Mouse (Mus musculus): ENCODE measurements around the gene C1qtnf6. TPM values are rescaled to one million over a fixed set of nuclear protein-coding genes. Genes with fewer than 3 reads are reported as not detected.

The C1qtnf6 gene
- total and polyA plus RNA-seq, 2 experiments from 2014 or later: 4.0 to 10.2 TPM

GRCm38 (mm10) chr15:78515759-78516158 lies 15.5 kb downstream of the C1qtnf6 start:
- Histone ChIP-seq H3K4me2 (ENCODE audit: low read depth) (no peak overlapping the region), H3K9me3 (ENCODE audit: low read length) (no peaks in the 10 kb centered on the region), H3K4me1 (ENCODE audit: insufficient read depth) (no peaks in the 10 kb centered on the region), H3K27ac (ENCODE audit: low read depth, low read length) (no peak overlapping the region), H3K4me3 (ENCODE audit: low read depth, low read length) (no peak overlapping the region), H3K27me3 (ENCODE audit: insufficient read depth, low read length) (no peaks in the 10 kb centered on the region), H3K36me3 (ENCODE audit: insufficient read depth) (no peaks in the 10 kb centered on the region), H3K9ac (no peak overlapping the region)
- TF ChIP-seq CTCF (IDR thresholded peaks at IDR 0.05; ENCODE audit: low read depth): no peak
- 76% methylated on average over 6 of the region's 6 CpGs for WGBS
- ATAC-seq: no peak
- DNase-seq: no peak

GRCm38 (mm10) chr15:78514393-78515146 lies 16.6 kb downstream of the C1qtnf6 start:
- Histone ChIP-seq H3K9ac (no peak overlapping the region), H3K4me2 (ENCODE audit: low read depth) (no peak overlapping the region), H3K36me3 (ENCODE audit: insufficient read depth) (no peaks in the 10 kb centered on the region), H3K27ac (ENCODE audit: low read depth, low read length) (no peak overlapping the region), H3K9me3 (ENCODE audit: low read length) (no peaks in the 10 kb centered on the region), H3K27me3 (ENCODE audit: insufficient read depth, low read length) (no peaks in the 10 kb centered on the region), H3K4me1 (ENCODE audit: insufficient read depth) (no peaks in the 10 kb centered on the region), H3K4me3 (ENCODE audit: low read depth, low read length) (no peak overlapping the region)
- TF ChIP-seq CTCF (IDR thresholded peaks at IDR 0.05; ENCODE audit: low read depth): peak; percentile 96
- WGBS: 35% methylated on average over 7 of the region's 7 CpGs
- DNase-seq (peak; percentile 88), ATAC-seq (peak; percentile 66; the same call in 1 of the 2 replicates)

- 86% methylated on average over 14 of the region's 14 CpGs for WGBS
- Histone ChIP-seq H3K27me3 (ENCODE audit: insufficient read depth, low read length) (no peaks in the 10 kb centered on the region), H3K4me2 (ENCODE audit: low read depth) (no peak overlapping the region), H3K4me1 (ENCODE audit: insufficient read depth) (no peaks in the 10 kb centered on the region), H3K9ac (no peak overlapping the region), H3K36me3 (ENCODE audit: insufficient read depth) (no peaks in the 10 kb centered on the region), H3K27ac (ENCODE audit: low read depth, low read length) (no peak overlapping the region), H3K9me3 (ENCODE audit: low read length) (no peaks in the 10 kb centered on the region), H3K4me3 (ENCODE audit: low read depth, low read length) (no peak overlapping the region)
- DNase-seq (no peak), ATAC-seq (no peak)
- TF ChIP-seq CTCF (IDR thresholded peaks at IDR 0.05; ENCODE audit: low read depth): no peak
Measured at GRCm38 (mm10) chr15:78513019-78513418, 18.2 kb downstream of the C1qtnf6 start.

GRCm38 (mm10) chr15:78511951-78512350 lies 19.3 kb downstream of the C1qtnf6 start:
- Histone ChIP-seq H3K4me3 (ENCODE audit: low read depth, low read length) (no peak overlapping the region), H3K27me3 (ENCODE audit: insufficient read depth, low read length) (no peaks in the 10 kb centered on the region), H3K36me3 (ENCODE audit: insufficient read depth) (no peaks in the 10 kb centered on the region), H3K4me2 (ENCODE audit: low read depth) (no peak overlapping the region), H3K9me3 (ENCODE audit: low read length) (no peaks in the 10 kb centered on the region), H3K4me1 (ENCODE audit: insufficient read depth) (no peaks in the 10 kb centered on the region), H3K9ac (no peak overlapping the region), H3K27ac (ENCODE audit: low read depth, low read length) (no peak overlapping the region)
- DNase-seq: no peak
- WGBS: 91% methylated on average over 7 of the region's 7 CpGs
- ATAC-seq: no peak
- TF ChIP-seq CTCF (IDR thresholded peaks at IDR 0.05; ENCODE audit: low read depth): no peak

- H3K36me3 ChIP-seq (ENCODE audit: insufficient read depth): no peaks in the 10 kb centered on the region
- 82% methylated on average over 6 of the region's 6 CpGs for WGBS
- H3K9ac ChIP-seq: no peak overlapping the region
- H3K27ac ChIP-seq (ENCODE audit: low read depth, low read length): no peak overlapping the region
- H3K9me3 ChIP-seq (ENCODE audit: low read length): no peaks in the 10 kb centered on the region
- H3K27me3 ChIP-seq (ENCODE audit: insufficient read depth, low read length): no peaks in the 10 kb centered on the region
- H3K4me3 ChIP-seq (ENCODE audit: low read depth, low read length): no peak overlapping the region
- TF ChIP-seq CTCF (IDR thresholded peaks at IDR 0.05; ENCODE audit: low read depth): no peak
- ATAC-seq (no peak), DNase-seq (no peak)
- no peaks in the 10 kb centered on the region for H3K4me1 ChIP-seq (ENCODE audit: insufficient read depth)
- H3K4me2 ChIP-seq (ENCODE audit: low read depth): no peak overlapping the region
Measured at GRCm38 (mm10) chr15:78510736-78511135, 20.5 kb downstream of the C1qtnf6 start.

GRCm38 (mm10) chr15:78510121-78510576 lies 21.1 kb downstream of the C1qtnf6 start:
- no peak for TF ChIP-seq CTCF (IDR thresholded peaks at IDR 0.05; ENCODE audit: low read depth)
- H3K27ac ChIP-seq (ENCODE audit: low read depth, low read length): no peak overlapping the region
- DNase-seq (no peak), ATAC-seq (no peak)
- WGBS: 63% methylated on average over 8 of the region's 8 CpGs
- no peak overlapping the region for H3K9ac ChIP-seq
- H3K4me2 ChIP-seq (ENCODE audit: low read depth): no peak overlapping the region
- no peaks in the 10 kb centered on the region for H3K27me3 ChIP-seq (ENCODE audit: insufficient read depth, low read length)
- no peaks in the 10 kb centered on the region for H3K36me3 ChIP-seq (ENCODE audit: insufficient read depth)
- no peaks in the 10 kb centered on the region for H3K9me3 ChIP-seq (ENCODE audit: low read length)
- no peak overlapping the region for H3K4me3 ChIP-seq (ENCODE audit: low read depth, low read length)
- no peaks in the 10 kb centered on the region for H3K4me1 ChIP-seq (ENCODE audit: insufficient read depth)

- Histone ChIP-seq H3K4me2 (ENCODE audit: low read depth) (no peak overlapping the region), H3K36me3 (ENCODE audit: insufficient read depth) (no peaks in the 10 kb centered on the region), H3K27ac (ENCODE audit: low read depth, low read length) (no peak overlapping the region), H3K27me3 (ENCODE audit: insufficient read depth, low read length) (no peaks in the 10 kb centered on the region), H3K4me1 (ENCODE audit: insufficient read depth) (no peaks in the 10 kb centered on the region), H3K9me3 (ENCODE audit: low read length) (no peaks in the 10 kb centered on the region), H3K4me3 (ENCODE audit: low read depth, low read length) (no peak overlapping the region), H3K9ac (no peak overlapping the region)
- ATAC-seq: no peak
- no peak for DNase-seq
- no peak for TF ChIP-seq CTCF (IDR thresholded peaks at IDR 0.05; ENCODE audit: low read depth)
- whole genome bisulfite sequencing: 47% methylated on average over 12 of the region's 12 CpGs
Measured at GRCm38 (mm10) chr15:78509297-78509899, 21.8 kb downstream of the C1qtnf6 start.
